Mouse (Mus musculus) kidney, postnatal 10 days (tissue): ENCODE results near the gene Rxra.

Experiments
- DNase-seq: peaks from one replicate; pipeline ENCODE4 v3.0.0; 2021; ENCODE audit warnings: mixed read lengths

The Rxra gene

DNA sequence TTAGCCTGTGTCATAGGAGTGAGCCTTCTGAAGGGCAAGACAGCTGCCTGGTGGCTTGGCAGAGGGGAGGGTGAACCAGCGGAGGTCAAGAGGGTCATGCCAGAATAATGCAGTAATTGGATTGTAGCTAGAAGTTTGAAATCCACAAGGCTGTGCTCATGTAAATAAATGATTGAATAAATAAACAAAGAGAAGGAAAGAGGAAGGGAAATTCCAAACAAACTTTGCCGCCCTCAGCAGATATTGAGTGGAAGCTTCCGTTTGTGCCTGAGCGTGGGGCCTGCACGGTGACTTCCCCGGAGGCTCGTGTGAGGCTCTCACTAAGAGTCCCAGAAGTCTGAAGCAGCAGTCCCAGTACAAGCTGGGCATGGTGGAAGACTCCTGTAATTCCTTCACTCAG is 91.5 kb downstream of the Rxra start:
- DNase-seq: no peak

DNA sequence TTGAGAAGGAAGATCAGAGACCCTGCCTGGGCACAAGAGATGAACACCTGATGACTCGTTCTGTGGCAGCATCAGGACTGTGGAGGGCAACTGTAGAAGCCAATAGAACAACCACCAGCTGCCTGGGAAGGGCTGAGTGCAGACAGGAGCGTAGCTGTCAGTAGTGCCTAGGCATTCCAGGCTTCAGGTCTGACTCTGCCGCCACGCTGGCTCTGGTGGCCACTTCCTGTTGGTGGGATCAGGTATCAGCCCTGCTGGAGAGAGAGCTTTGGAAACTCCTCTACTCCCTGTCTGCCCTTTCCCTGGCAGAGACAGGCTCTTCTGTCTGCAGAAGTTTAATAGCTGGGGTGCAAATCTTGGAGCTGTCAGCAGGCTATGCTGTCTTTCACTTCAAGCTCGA is 93.5 kb downstream of the Rxra start:
- DNase-seq: peak; percentile 12

DNA sequence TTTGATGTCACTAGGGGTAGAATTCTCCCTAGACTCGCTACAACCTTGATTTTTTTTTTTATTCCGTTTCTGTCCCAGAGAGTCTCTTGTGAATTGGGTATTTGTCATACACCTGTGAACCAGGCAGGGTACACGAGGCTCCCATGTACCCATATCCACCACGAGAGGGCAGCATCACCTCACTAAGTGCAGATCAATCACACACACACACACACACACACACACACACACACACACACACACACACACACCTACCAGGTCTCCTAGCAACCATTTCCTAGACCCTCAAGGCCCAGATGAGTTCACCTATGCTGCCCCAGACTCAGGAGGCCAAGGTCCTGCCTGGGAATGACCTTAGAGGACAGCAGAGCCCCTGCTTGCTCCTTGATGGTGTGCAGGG is 94.0 kb downstream of the Rxra start:
- DNase-seq: peak; percentile 85

DNA sequence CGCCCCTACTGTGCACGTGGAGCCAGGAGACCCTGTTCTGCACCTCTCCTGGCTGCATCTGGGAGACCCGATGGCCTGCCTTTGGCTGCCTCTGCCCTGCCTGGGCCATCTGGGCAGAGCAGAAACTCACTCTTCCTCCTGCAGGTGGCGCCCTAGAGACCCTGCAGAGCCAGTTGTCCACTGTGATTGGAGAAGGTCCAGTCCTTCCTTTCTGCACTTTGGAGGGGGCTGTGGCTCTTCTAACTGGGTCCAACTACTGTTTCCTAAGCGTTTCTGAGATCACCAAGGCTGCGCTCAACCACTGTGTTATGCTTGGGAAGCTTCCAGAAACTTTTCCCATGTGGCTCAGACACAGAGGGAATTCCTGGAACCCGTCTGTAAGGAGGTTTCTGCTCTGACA is 95.7 kb downstream of the Rxra start:
- DNase-seq: peak; percentile 94

DNA sequence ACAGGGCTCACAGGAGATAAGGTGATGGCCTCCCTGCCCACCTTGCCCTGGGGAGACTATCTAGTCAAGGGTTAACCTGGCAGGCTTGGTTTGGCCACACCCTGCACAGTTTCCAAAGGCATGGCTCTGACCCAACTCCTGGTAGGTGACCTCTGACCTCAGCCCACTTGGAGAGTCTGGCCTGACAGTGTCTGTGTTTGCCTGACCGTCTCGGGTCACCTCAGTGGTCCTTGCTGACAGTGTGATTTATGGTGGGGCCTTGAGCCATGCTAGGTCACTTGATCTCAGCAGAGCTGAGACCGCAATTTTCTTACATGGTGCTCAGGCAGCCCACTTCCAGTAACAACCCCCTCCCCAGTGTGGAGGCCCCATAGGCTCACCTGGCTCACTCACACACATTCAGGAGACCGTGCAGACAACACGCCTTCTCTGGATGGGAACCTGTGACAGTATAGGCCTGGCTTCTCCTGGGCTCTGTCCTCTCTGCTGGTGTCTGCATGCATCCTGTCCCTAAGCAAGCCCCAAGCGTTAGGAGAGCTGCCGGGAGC is 96.7 kb downstream of the Rxra start:
- DNase-seq: peak; percentile 65

DNA sequence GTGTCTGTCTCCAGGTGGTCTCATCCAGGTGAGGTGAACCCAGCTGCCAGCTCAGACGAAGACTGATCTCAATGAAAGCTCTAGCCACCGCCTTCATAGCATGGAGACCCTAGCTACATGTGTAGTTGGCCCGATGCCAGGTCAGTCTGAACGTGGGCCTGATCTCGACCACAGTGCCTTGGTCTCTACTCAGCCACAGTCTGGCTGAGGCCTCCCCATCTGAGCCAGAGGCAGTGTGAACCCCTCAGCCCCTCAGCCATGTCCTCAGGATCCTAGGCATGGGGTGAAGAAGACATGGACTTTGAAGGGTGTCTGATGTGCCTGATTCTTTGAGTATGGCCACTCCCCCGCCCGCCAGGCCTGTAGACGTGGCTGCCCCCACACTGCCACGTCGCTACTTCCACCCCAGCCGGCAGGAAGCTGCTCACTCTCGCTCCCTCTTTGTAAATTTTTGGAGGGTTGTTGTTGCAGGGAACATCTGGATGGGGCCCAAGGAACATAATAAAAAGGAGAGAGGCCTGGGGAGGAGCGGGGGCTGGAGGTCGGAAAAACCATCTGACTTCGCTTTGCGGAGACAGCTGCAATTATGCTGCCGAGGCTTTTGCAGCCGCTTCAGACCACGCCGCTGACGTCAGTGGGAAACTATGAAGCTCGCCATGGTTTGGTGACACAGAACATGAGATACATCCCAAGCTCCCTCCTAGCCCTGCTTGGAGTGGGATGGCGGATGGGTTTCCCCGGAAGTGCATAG is 97.9 kb downstream of the Rxra start:
- DNase-seq: peak; percentile 90

DNA sequence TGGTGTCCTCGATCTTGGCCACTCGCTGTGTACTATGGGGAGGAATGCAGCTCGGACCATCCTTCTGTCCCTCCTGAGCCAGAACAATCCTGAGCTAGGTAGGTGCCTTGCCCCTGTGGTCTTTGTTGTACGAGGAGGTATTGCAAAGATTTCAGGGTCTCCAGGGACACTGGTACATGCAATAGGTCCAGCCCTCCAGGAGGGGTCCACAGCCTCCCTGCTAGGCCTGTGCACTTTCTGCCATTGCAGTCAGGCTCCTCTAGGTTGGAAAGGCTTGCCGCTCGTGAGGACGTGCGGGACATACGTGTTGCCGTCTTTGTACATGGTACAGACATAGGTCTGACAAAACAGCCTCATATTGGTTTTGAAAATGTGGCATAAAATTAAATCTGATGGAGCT is 98.8 kb downstream of the Rxra start:
- peak; percentile 19 for DNase-seq

DNA sequence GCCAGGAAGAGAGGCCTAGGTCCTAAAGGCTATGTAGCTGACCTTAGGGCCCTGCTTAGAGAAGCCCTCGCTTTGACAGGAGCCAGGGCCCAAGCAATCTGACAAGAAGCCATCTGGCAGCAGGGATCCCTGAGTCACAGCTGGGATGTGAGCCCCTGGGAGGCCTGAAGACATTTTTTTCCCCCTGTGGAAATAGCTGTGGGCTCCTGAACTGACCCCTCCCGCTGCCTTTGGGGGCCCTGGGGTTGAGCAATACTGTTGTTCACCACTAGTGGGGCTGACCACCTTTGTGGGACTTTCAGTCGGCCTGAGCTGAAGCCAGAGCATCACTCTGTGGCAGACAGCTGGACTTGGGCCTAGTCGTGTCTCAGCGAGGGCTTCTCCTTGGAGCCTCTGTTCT is 99.4 kb downstream of the Rxra start:
- DNase-seq: peak; percentile 43

DNA sequence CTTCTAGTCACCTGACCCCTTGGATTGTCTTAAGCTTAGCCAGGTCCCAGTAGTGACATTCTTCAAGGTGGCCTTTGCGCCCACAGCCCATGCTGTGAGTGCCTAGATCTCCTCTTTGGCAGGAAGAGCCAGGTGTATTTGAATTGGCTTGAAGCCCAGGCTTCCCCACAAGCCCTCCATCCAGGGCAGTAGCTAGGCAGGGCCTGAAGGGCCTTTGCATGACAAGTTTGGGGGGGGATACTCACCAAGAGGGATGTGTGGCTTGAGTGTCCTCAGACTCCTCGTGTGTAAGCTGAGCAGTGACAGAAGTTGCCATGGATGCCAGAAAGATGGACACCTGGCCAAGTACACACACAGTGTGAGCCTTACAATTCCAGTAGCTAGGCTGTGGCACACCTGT is 101.5 kb downstream of the Rxra start:
- no peak for DNase-seq

DNA sequence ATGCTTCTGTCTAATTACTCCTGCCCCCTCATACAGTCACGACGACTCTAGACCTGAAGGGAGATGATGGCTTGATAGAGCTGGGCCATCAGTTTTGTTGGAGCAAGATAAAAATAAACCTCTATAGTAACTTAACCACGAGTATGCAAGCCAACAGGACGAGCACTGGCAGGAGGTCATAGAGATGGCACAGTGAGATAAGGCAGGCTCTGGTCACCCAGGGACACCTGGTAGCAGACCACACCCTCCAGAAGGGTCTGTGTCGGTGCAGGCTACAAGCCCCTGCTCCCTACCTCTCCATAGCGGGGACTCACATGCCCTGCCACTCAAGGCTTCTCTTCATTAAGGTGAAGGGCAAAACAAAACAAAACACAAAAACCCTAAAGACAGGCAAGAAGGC is 102.0 kb downstream of the Rxra start:
- no peak for DNase-seq

DNA sequence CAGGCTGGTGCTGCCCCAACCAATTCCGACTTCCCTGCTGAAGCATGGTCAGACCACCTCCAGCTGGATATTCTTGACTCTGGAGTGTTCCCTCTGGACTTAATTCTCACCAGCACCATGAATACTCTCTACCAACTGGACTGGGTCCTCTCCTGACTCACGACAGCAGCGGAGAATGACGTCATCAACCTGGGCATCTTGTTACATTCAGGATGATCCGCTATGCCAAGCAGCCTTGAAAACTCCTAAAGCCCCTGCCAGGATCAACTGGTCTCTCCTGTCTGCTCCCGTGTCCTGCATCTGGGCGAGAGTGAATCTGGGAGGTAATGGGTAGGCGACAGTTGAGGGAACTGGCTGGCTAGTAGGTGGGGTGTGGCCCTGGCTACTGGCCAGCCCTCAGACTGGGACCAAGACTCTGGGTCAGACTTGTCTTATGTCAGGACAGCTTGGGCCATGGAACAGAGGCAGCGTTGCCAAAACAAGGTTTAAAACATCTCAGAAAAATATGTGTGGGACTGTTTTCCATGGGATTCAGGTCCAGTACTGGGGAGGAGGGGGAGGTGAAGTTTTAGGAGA is 103.1 kb downstream of the Rxra start:
- DNase-seq: no peak

DNA sequence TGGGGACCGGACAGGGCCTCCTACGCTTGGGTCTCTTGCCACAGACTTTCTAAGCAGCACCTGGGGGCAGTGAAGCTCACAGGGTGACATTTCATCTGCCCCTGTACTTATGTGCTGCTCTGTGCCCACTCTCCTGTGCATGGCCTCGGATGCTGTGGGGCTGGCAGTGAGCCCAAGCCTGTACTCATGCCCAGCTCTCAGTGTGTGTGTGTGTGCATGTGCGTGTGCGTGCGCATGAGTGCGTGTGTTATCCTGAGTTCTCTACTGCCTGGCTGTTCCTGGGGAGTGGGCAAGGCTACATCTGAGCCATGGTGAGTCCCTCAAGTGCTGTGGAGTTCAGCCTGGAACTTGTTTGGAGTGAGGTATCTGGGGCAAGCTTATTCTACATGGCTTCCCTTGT is 103.9 kb downstream of the Rxra start:
- no peak for DNase-seq

DNA sequence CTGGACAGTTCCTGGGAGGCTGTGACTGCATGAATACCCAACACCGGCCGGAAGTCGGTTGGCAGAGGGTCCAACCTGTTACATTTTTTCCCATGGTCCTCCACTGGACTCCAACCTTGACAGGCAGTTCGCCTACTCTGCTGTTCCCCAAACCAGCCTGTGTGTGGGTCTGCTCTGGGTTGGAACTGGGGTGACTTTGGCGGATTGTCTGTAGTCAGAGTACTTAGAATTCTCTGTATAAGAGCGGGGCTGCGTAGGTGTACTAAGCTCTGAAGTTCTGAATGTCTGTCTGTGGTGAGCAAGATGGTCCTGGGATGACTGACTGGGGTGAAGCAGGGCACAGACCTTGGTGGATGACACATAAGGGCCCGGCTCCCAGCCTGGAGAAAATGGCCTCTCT is 109.1 kb downstream of the Rxra start:
- no peak for DNase-seq

DNA sequence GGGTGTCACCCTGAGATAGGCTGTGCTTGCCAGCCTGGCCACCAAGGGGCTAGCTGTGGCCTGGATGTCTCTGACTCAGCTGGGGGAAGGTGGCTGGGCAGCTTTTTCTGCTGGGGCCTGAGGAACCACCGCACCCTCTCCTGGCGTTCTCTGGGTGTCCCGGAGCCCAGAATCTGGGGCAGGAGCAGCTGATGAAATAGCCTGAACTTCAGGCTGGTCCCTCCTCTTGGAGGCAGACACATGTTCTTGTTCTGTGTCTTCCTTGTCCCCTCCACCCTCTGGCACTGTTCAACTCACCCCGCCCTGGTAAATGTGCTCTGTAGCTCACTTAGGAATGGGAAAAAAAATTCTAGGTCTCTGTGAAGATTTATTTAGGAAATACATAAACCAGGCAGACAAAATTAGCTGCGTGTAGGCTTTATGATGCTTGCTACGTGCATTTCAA is 109.8 kb downstream of the Rxra start:
- no peak for DNase-seq

DNA sequence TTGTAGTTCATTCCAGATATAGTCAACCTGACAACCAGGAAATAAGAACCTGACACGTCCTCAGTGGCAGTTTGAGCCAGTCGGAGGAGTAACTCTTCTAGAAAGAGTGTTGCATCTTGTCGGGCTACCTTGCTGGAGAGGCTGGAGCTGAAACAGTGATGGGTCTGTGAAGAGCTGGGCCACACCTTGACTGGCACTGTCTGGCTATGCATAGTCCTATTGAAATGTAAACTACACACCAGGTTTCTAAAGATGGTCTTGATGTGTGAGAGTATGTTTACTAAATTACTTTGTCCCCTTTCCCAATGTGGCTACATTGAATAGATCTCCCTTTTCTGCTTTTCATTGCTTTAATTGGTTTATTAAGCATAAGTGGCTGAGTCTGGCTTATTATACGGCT is 115.3 kb downstream of the Rxra start:
- no peak for DNase-seq

DNA sequence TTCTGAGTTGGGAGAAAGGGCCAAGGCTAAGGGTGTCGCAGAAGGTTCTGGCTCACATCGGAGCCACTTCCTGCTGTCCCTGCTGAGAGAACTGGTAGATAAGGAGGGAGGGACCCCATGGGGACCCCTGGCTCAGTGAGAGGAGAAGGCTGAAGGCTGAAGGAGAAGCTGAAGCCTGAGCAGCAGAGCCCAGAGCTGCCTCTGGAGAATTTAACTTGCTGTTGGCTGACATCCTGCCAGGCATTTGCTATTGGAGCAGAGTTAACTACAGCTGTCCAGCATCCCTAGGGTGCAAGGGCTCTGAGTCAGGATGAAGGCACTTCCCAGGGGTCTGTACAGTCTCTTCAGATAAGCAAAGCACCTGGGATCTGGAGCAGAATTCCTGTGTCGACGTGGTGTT is 122.8 kb downstream of the Rxra start:
- DNase-seq: peak; percentile 76

DNA sequence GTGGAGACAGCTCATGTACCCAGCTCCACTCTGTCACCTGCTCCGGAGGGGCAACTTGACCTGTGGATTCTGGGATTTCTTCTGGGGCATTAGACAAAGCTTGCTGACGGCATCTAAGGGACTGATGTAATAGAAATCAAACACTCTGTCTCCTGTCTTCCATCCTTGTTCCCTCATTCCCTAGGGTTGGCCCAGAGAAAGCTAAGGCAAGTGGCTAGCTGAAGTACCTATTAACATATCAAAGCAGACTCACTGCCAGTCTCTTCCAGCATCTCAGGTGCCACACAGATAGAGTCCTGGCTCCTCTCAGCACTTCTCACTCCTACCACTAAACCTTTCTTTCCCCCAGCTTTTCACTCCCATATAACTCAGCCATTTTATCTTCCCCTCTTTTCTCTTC is 124.8 kb downstream of the Rxra start:
- DNase-seq: no peak

DNA sequence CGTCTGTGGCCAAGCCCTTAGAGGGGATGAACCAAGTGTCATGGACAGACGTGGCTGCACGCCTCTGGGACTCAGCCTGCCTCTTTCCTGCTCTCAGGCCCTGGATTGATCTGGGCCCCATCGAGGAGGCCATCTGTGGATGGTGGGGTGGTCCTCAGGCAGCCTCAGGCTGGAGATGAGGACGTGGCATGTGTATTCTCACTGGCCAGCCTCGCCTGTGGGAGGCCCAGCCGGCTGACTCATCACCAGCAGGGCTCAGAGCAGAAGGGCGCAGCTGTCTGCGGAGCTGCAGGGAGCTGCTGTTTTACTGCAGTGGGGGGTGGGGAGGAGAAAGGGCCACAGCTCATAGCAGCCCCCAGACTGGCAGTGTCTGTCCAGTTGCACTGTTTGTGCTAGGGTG is 126.3 kb downstream of the Rxra start:
- peak; percentile 82 for DNase-seq

DNA sequence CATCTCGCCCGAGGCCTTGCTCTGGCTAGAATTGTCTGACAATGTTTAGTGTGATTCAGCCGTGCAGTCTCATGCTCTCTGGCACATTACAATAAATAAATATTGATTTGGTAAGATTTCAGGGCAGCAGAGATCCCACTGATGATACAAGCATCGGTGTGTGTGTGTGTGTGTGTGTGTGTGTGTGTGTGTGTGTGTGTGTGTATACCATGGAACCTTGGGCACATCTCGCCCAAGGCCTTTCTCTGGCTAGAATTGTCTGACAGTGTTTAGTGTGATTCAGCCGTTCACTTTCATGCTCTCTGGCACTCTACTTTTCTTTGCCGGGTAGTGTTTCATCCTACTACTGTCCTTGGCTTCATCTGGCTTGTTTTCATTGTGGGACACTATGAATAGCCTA is 130.5 kb downstream of the Rxra start:
- DNase-seq: no peak

DNA sequence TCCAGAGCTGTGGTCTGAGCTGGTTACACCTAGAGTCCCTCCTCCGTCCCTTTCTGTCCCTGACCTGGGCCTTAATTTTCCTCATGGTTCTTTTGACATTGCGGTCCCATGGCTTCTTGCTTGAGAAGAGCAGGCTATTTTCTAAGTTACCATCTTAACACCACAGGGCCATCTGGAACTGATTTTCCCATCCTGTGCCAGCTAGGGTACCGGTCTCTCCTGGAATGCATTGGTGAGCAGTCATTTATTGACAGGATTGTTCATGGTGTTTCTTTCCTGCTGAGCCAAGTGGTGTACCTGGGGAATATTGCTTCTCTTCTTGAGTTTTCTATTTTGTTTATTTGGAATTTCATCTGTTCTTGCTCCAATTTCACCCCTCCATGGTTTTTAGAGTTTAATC is 131.4 kb downstream of the Rxra start:
- no peak for DNase-seq

DNA sequence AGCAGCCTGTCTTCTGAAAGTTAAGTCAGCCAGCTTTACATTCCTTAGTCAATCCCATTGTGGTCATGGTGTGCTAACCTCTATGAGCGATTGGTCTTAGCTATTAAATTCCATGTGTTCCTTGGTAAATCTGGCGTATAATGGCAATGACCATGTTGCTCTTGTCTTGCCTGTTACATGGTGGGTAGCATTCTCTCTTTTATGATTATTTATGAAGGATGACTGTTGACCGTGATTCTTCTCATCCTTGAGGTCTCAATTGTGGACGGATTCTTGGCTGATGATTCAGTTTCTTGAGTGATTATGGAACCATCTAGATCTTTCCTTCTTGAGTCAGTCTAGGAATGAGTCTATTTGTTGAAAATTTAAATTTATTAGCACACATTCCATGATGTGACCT is 133.7 kb downstream of the Rxra start:
- no peak for DNase-seq
